Mouse (Mus musculus): ENCODE data around the gene Ap3m1.

Gene Ap3m1

GRCm38 (mm10) chr14:21018977-21019376 is 33.3 kb downstream of the Ap3m1 start:
- TF ChIP-seq CTCF (conservative IDR thresholded peaks at IDR 0.05; ENCODE audit: low read length) (peak; percentile 28), POU5F1 (IDR thresholded peaks at IDR 0.05; ENCODE audit: borderline replicate concordance, low read length) (no peak)
- Histone ChIP-seq H3K36me3 (ENCODE audit: insufficient read depth, low read length) (peaks cover 78% of the 10 kb centered on the region), H3K27me3 (ENCODE audit: insufficient read depth, low read length) (no peaks in the 10 kb centered on the region), H3K4me1 (replicated peaks; ENCODE audit: low read depth, low read length) (no peaks in the 10 kb centered on the region), H3K4me3 (replicated peaks; ENCODE audit: low read length) (no peak overlapping the region), H3K9me3 (ENCODE audit: low read length) (no peaks in the 10 kb centered on the region)

GRCm38 (mm10) chr14:21017871-21018270 is 34.4 kb downstream of the Ap3m1 start:
- H3K27me3 ChIP-seq (ENCODE audit: insufficient read depth, low read length): no peaks in the 10 kb centered on the region
- H3K36me3 ChIP-seq (ENCODE audit: insufficient read depth, low read length): peaks cover 68% of the 10 kb centered on the region
- H3K4me1 ChIP-seq (replicated peaks; ENCODE audit: low read depth, low read length): no peaks in the 10 kb centered on the region
- TF ChIP-seq NANOG (IDR thresholded peaks at IDR 0.05; ENCODE audit: borderline replicate concordance, low read length) (no peak), CTCF (conservative IDR thresholded peaks at IDR 0.05; ENCODE audit: low read length) (no peak), POU5F1 (IDR thresholded peaks at IDR 0.05; ENCODE audit: borderline replicate concordance, low read length) (no peak)
- H3K9me3 ChIP-seq (ENCODE audit: low read length): no peaks in the 10 kb centered on the region
- H3K4me3 ChIP-seq (replicated peaks; ENCODE audit: low read length): no peak overlapping the region

- no peaks in the 10 kb centered on the region for H3K27me3 ChIP-seq (ENCODE audit: insufficient read depth, low read length)
- no peaks in the 10 kb centered on the region for H3K4me1 ChIP-seq (replicated peaks; ENCODE audit: low read depth, low read length)
- no peak overlapping the region for H3K4me3 ChIP-seq (replicated peaks; ENCODE audit: low read length)
- peaks cover 59% of the 10 kb centered on the region for H3K36me3 ChIP-seq (ENCODE audit: insufficient read depth, low read length)
- no peak for TF ChIP-seq NANOG (IDR thresholded peaks at IDR 0.05; ENCODE audit: borderline replicate concordance, low read length)
- TF ChIP-seq CTCF (conservative IDR thresholded peaks at IDR 0.05; ENCODE audit: low read length): no peak
- no peak for TF ChIP-seq POU5F1 (IDR thresholded peaks at IDR 0.05; ENCODE audit: borderline replicate concordance, low read length)
- no peaks in the 10 kb centered on the region for H3K9me3 ChIP-seq (ENCODE audit: low read length)
Measured at GRCm38 (mm10) chr14:21013800-21014334, 38.4 kb downstream of the Ap3m1 start.

- TF ChIP-seq NANOG (IDR thresholded peaks at IDR 0.05; ENCODE audit: borderline replicate concordance, low read length) (no peak), CTCF (conservative IDR thresholded peaks at IDR 0.05; ENCODE audit: low read length) (no peak), POU5F1 (IDR thresholded peaks at IDR 0.05; ENCODE audit: borderline replicate concordance, low read length) (no peak)
- H3K9me3 ChIP-seq (ENCODE audit: low read length): no peaks in the 10 kb centered on the region
Measured at GRCm38 (mm10) chr14:20999617-21000016, 52.7 kb downstream of the Ap3m1 start.

GRCm38 (mm10) chr14:20997548-20997947 is 54.8 kb downstream of the Ap3m1 start:
- Histone ChIP-seq H3K4me3 (replicated peaks; ENCODE audit: low read length) (no peak overlapping the region), H3K36me3 (ENCODE audit: insufficient read depth, low read length) (peaks cover 23% of the 10 kb centered on the region), H3K9me3 (ENCODE audit: low read length) (no peaks in the 10 kb centered on the region), H3K4me1 (replicated peaks; ENCODE audit: low read depth, low read length) (peaks cover 7% of the 10 kb centered on the region), H3K27me3 (ENCODE audit: insufficient read depth, low read length) (no peaks in the 10 kb centered on the region)
- TF ChIP-seq NANOG (IDR thresholded peaks at IDR 0.05; ENCODE audit: borderline replicate concordance, low read length) (no peak), POU5F1 (IDR thresholded peaks at IDR 0.05; ENCODE audit: borderline replicate concordance, low read length) (no peak), CTCF (conservative IDR thresholded peaks at IDR 0.05; ENCODE audit: low read length) (no peak)

More at GRCm38 (mm10) chr14:20999617-21000016, 52.7 kb downstream of the Ap3m1 start:
- Histone ChIP-seq H3K36me3 (ENCODE audit: insufficient read depth, low read length) (peaks cover 38% of the 10 kb centered on the region), H3K4me1 (replicated peaks; ENCODE audit: low read depth, low read length) (peaks cover 7% of the 10 kb centered on the region), H3K27me3 (ENCODE audit: insufficient read depth, low read length) (no peaks in the 10 kb centered on the region), H3K4me3 (replicated peaks; ENCODE audit: low read length) (no peak overlapping the region)

GRCm38 (mm10) chr14:20996361-20996760 is 55.9 kb downstream of the Ap3m1 start:
- H3K27me3 ChIP-seq (ENCODE audit: insufficient read depth, low read length): no peaks in the 10 kb centered on the region
- no peaks in the 10 kb centered on the region for H3K9me3 ChIP-seq (ENCODE audit: low read length)
- no peak overlapping the region for H3K4me3 ChIP-seq (replicated peaks; ENCODE audit: low read length)
- peaks cover 27% of the 10 kb centered on the region for H3K36me3 ChIP-seq (ENCODE audit: insufficient read depth, low read length)
- TF ChIP-seq CTCF (conservative IDR thresholded peaks at IDR 0.05; ENCODE audit: low read length): no peak
- no peak for TF ChIP-seq NANOG (IDR thresholded peaks at IDR 0.05; ENCODE audit: borderline replicate concordance, low read length)
- TF ChIP-seq POU5F1 (IDR thresholded peaks at IDR 0.05; ENCODE audit: borderline replicate concordance, low read length): no peak
- peaks cover 7% of the 10 kb centered on the region for H3K4me1 ChIP-seq (replicated peaks; ENCODE audit: low read depth, low read length)

- Histone ChIP-seq H3K9me3 (ENCODE audit: low read length) (no peaks in the 10 kb centered on the region), H3K4me3 (replicated peaks; ENCODE audit: low read length) (no peak overlapping the region), H3K36me3 (ENCODE audit: insufficient read depth, low read length) (peaks cover 21% of the 10 kb centered on the region), H3K27me3 (ENCODE audit: insufficient read depth, low read length) (no peaks in the 10 kb centered on the region), H3K4me1 (replicated peaks; ENCODE audit: low read depth, low read length) (peaks cover 7% of the 10 kb centered on the region)
- TF ChIP-seq CTCF (conservative IDR thresholded peaks at IDR 0.05; ENCODE audit: low read length): no peak
- TF ChIP-seq NANOG (IDR thresholded peaks at IDR 0.05; ENCODE audit: borderline replicate concordance, low read length): no peak
- no peak for TF ChIP-seq POU5F1 (IDR thresholded peaks at IDR 0.05; ENCODE audit: borderline replicate concordance, low read length)
Measured at GRCm38 (mm10) chr14:20995497-20995896, 56.8 kb downstream of the Ap3m1 start.

GRCm38 (mm10) chr14:20994475-20994874 is 57.8 kb downstream of the Ap3m1 start:
- H3K4me1 ChIP-seq (replicated peaks; ENCODE audit: low read depth, low read length): peaks cover 7% of the 10 kb centered on the region
- no peaks in the 10 kb centered on the region for H3K27me3 ChIP-seq (ENCODE audit: insufficient read depth, low read length)
- no peaks in the 10 kb centered on the region for H3K9me3 ChIP-seq (ENCODE audit: low read length)
- peaks cover 21% of the 10 kb centered on the region for H3K36me3 ChIP-seq (ENCODE audit: insufficient read depth, low read length)
- TF ChIP-seq CTCF (conservative IDR thresholded peaks at IDR 0.05; ENCODE audit: low read length) (no peak), NANOG (IDR thresholded peaks at IDR 0.05; ENCODE audit: borderline replicate concordance, low read length) (no peak), POU5F1 (IDR thresholded peaks at IDR 0.05; ENCODE audit: borderline replicate concordance, low read length) (no peak)
- H3K4me3 ChIP-seq (replicated peaks; ENCODE audit: low read length): no peak overlapping the region

Data from E14TG2a.4 (cell line).